Mouse (Mus musculus) intestine, embryonic 16.5 days (tissue): ENCODE data around the gene Grrp1. TPM values are rescaled to one million over a fixed set of nuclear protein-coding genes. Genes with fewer than 3 reads are reported as not detected.
A peak's percentile ranks its signal among the peaks of the same experiment; 100 is the strongest.

Experiments used
- ATAC-seq: fragments of 200-750 bp; cut with Nextera tagmentation; 2 replicates; pipeline ENCODE4 v1.8.0; 2017; ENCODE audit warnings: moderate TSS enrichment, moderate library complexity
- H3K27ac ChIP-seq: fragments of 300-500 bp; sonication (generic); 2 replicates; pipeline ENCODE4 v1.5.1; 2014; ENCODE audit warnings: mild to moderate bottlenecking, low read length
- H3K27me3 ChIP-seq: fragments of 300-500 bp; sonication (generic); replicated peaks from 2 replicates; pipeline ENCODE4 v1.6.1; 2014; ENCODE audit warnings: low read length, control low read depth, mixed read lengths; ENCODE audit not compliant: control insufficient read depth, insufficient read depth
- H3K36me3 ChIP-seq: fragments of 300-500 bp; sonication (generic); 2 replicates; pipeline ENCODE4 v1.6.1; 2014; ENCODE audit warnings: low read length, control low read depth; ENCODE audit not compliant: control insufficient read depth, insufficient read depth
- H3K4me1 ChIP-seq: fragments of 300-500 bp; sonication (generic); 2 replicates; pipeline ENCODE4 v1.6.1; 2014; ENCODE audit warnings: low read length, control low read depth, mixed read lengths; ENCODE audit not compliant: control insufficient read depth, insufficient read depth
- H3K4me2 ChIP-seq: fragments of 300-500 bp; sonication (generic); 2 replicates; pipeline ENCODE4 v1.6.1; 2014; ENCODE audit warnings: low read depth, low read length, control low read depth
- H3K4me3 ChIP-seq: fragments of 300-500 bp; sonication (generic); 2 replicates; pipeline ENCODE4 v1.5.1; 2014; ENCODE audit warnings: mild to moderate bottlenecking, low read length
- H3K9ac ChIP-seq: fragments of 300-500 bp; sonication (generic); 2 replicates; pipeline ENCODE4 v1.6.1; 2014; ENCODE audit warnings: low read depth, low read length
- H3K9me3 ChIP-seq: fragments of 300-500 bp; sonication (generic); 2 replicates; pipeline ENCODE4 v1.6.1; 2016; ENCODE audit warnings: low read length, control low read depth; ENCODE audit not compliant: control insufficient read depth
- WGBS: fragments of 180-500 bp; shearing (Covaris S2); extraction: QIAGEN DNeasy Blood & Tissue Kit; methylation state at CpG from one replicate; pipeline ENCODE4 v1.1.7; 2014; 5-methylcytosine and 5-hydroxymethylcytosine counted together
- polyA plus RNA-seq: library from polyadenylated mRNA; unstranded; fragments of >200 nt; fragmentation: Nextera tagmentation; extraction: Ambion mirVana; gene quantifications from 2 replicates; pipeline ENCODE4 v1.2.1, GENCODE M21; 2015

The Grrp1 gene
- polyA plus RNA-seq, 1 experiment from 2014 or later, result 3.6 TPM

- H3K9ac ChIP-seq, result peak overlapping the region; percentile 38
- no peaks in the 10 kb centered on the region for H3K36me3 ChIP-seq
- peak; percentile 57 for ATAC-seq
- 26% methylated on average over 19 of the region's 19 CpGs for WGBS
- peak overlapping the region; percentile 15; the same call in 1 of the 2 replicates for H3K4me2 ChIP-seq
- H3K4me1 ChIP-seq, result peaks cover 28% of the 10 kb centered on the region
- peaks cover 22% of the 10 kb centered on the region for H3K27me3 ChIP-seq
- no peaks in the 10 kb centered on the region for H3K9me3 ChIP-seq
- peak overlapping the region; percentile 52; the same call in 1 of the 2 replicates for H3K27ac ChIP-seq
- no peak overlapping the region for H3K4me3 ChIP-seq
Measured at GRCm38 (mm10) chr4:134256407-134257197, 2.7 kb upstream of the Grrp1 start.

GRCm38 (mm10) chr4:134255854-134256253 lies 1.9 kb upstream of the Grrp1 start:
- peak overlapping the region; percentile 38; the same call in 1 of the 2 replicates for H3K9ac ChIP-seq
- no peaks in the 10 kb centered on the region for H3K36me3 ChIP-seq
- WGBS, result 33% methylated on average over 4 of the region's 4 CpGs
- H3K27me3 ChIP-seq, result peaks cover 29% of the 10 kb centered on the region
- H3K4me1 ChIP-seq, result peaks cover 33% of the 10 kb centered on the region
- no peaks in the 10 kb centered on the region for H3K9me3 ChIP-seq
- peak overlapping the region; percentile 52; the same call in 1 of the 2 replicates for H3K27ac ChIP-seq
- H3K4me2 ChIP-seq, result no peak overlapping the region
- H3K4me3 ChIP-seq, result no peak overlapping the region
- no peak for ATAC-seq

- 47% methylated on average over 3 of the region's 3 CpGs for WGBS
- no peak overlapping the region for H3K9ac ChIP-seq
- H3K4me2 ChIP-seq, result no peak overlapping the region
- no peak for ATAC-seq
- no peak overlapping the region for H3K27ac ChIP-seq
- no peak overlapping the region for H3K4me3 ChIP-seq
- peaks cover 37% of the 10 kb centered on the region for H3K27me3 ChIP-seq
- H3K9me3 ChIP-seq, result no peaks in the 10 kb centered on the region
- H3K36me3 ChIP-seq, result no peaks in the 10 kb centered on the region
- H3K4me1 ChIP-seq, result peaks cover 42% of the 10 kb centered on the region
Measured at GRCm38 (mm10) chr4:134254835-134255234, 929 bp upstream of the Grrp1 start.

GRCm38 (mm10) chr4:134252911-134253721 lies 790 bp downstream of the Grrp1 start:
- WGBS, result 21% methylated on average over 15 of the region's 15 CpGs
- H3K4me2 ChIP-seq, result peak overlapping the region; percentile 38
- H3K4me1 ChIP-seq, result peaks cover 42% of the 10 kb centered on the region
- no peak for ATAC-seq
- H3K27me3 ChIP-seq, result peaks cover 41% of the 10 kb centered on the region
- H3K4me3 ChIP-seq, result peak overlapping the region; percentile 51
- peak overlapping the region; percentile 8; the same call in 1 of the 2 replicates for H3K27ac ChIP-seq
- H3K9me3 ChIP-seq, result no peaks in the 10 kb centered on the region
- no peaks in the 10 kb centered on the region for H3K36me3 ChIP-seq
- peak overlapping the region; percentile 48; the same call in 1 of the 2 replicates for H3K9ac ChIP-seq

- H3K9ac ChIP-seq, result peak overlapping the region; percentile 64; the same call in 1 of the 2 replicates
- peaks cover 42% of the 10 kb centered on the region for H3K4me1 ChIP-seq
- no peak overlapping the region for H3K27ac ChIP-seq
- H3K4me3 ChIP-seq, result peak overlapping the region; percentile 51
- ATAC-seq, result no peak
- no peaks in the 10 kb centered on the region for H3K9me3 ChIP-seq
- H3K27me3 ChIP-seq, result peaks cover 47% of the 10 kb centered on the region
- WGBS, result 10% methylated on average over 22 of the region's 22 CpGs
- H3K36me3 ChIP-seq, result no peaks in the 10 kb centered on the region
- H3K4me2 ChIP-seq, result peak overlapping the region; percentile 92
Measured at GRCm38 (mm10) chr4:134252131-134252910, 1.6 kb downstream of the Grrp1 start.

- peak overlapping the region; percentile 64 for H3K9ac ChIP-seq
- H3K4me2 ChIP-seq, result peak overlapping the region; percentile 92
- H3K9me3 ChIP-seq, result no peaks in the 10 kb centered on the region
- under 1% methylated on average over 91 of the region's 91 CpGs for WGBS
- H3K27ac ChIP-seq, result no peak overlapping the region
- peaks cover 42% of the 10 kb centered on the region for H3K4me1 ChIP-seq
- H3K36me3 ChIP-seq, result no peaks in the 10 kb centered on the region
- peak overlapping the region; percentile 51 for H3K4me3 ChIP-seq
- H3K27me3 ChIP-seq, result peaks cover 49% of the 10 kb centered on the region
- ATAC-seq, result peak; percentile 17
Measured at GRCm38 (mm10) chr4:134251241-134252130, 2.4 kb downstream of the Grrp1 start.

GRCm38 (mm10) chr4:134250930-134251240 lies 3.0 kb downstream of the Grrp1 start:
- H3K27ac ChIP-seq, result no peak overlapping the region
- H3K4me2 ChIP-seq, result peak overlapping the region; percentile 92
- peak overlapping the region; percentile 64; the same call in 1 of the 2 replicates for H3K9ac ChIP-seq
- peak overlapping the region; percentile 51 for H3K4me3 ChIP-seq
- WGBS, result 22% methylated on average over 10 of the region's 10 CpGs
- H3K36me3 ChIP-seq, result no peaks in the 10 kb centered on the region
- H3K27me3 ChIP-seq, result peaks cover 51% of the 10 kb centered on the region
- peaks cover 37% of the 10 kb centered on the region for H3K4me1 ChIP-seq
- no peaks in the 10 kb centered on the region for H3K9me3 ChIP-seq
- ATAC-seq, result no peak

- H3K4me2 ChIP-seq, result peak overlapping the region; percentile 92
- H3K9me3 ChIP-seq, result no peaks in the 10 kb centered on the region
- H3K4me3 ChIP-seq, result peak overlapping the region; percentile 51
- no peak overlapping the region for H3K27ac ChIP-seq
- H3K4me1 ChIP-seq, result peaks cover 35% of the 10 kb centered on the region
- peak overlapping the region; percentile 64; the same call in 1 of the 2 replicates for H3K9ac ChIP-seq
- peaks cover 51% of the 10 kb centered on the region for H3K27me3 ChIP-seq
- H3K36me3 ChIP-seq, result no peaks in the 10 kb centered on the region
- no peak for ATAC-seq
- WGBS, result 22% methylated on average over 27 of the region's 27 CpGs
Measured at GRCm38 (mm10) chr4:134250116-134250929, 3.6 kb downstream of the Grrp1 start.
